Comparison of ENCODE assay signal across 21 mouse cellular contexts in genomic region chr15:6849851-6850250, GRCm38 (mm10). TPM values are rescaled to one million over a fixed set of nuclear protein-coding genes. Genes with fewer than 3 reads are reported as not detected.
DNase-seq lines count a peak whose midpoint lies in the region; ATAC-seq lines count a peak whose summit lies in the region.
"Had no signal": no experiment of that assay in that cellular context is flagged by ENCODE, and none has a peak within 500 bp of the region (broad histone marks: within the 10 kb centered on the region; RNA-seq: fewer than 3 reads in every experiment).

No protein-coding gene starts in this region.

- peak; percentile 51 to 77 for DNase-seq in adrenal gland, adult (ENCODE audit: inconsistent age in 2 of 2, low spot score in 1 of 2)
- DNase-seq in adrenal gland, postnatal 4 days (ENCODE audit: low spot score in 2 of 2), result no peak
- peak; percentile 71 for DNase-seq in NIH3T3 (ENCODE audit: low read depth)
- peak; percentile 3 for DNase-seq in adrenal gland, postnatal 25 days
- peak; percentile 77 for DNase-seq in retina, postnatal 1 day
- no peak for DNase-seq in urinary bladder, adult 2 months (ENCODE audit: low spot score)
- DNase-seq: cerebellum, adult 11 months; cerebellum, postnatal 10 days; gastrocnemius, postnatal 36 days; kidney, adult 8-10 months; kidney, postnatal 14 days; liver, postnatal 0 days; thymus, adult 2 months had no signal

- ATAC-seq in monocyte, adult 5-6 weeks (replicated peaks; ENCODE audit: insufficient number of reproducible peaks, low FRiP score, low TSS enrichment, poor library complexity, severe bottlenecking), result no peak
- ATAC-seq: activated CD4-positive, CD25-positive, alpha-beta regulatory T cell, adult 4 months; forebrain, embryonic 13.5 days; liver, postnatal 0 days; lung, postnatal 0 days; midbrain, embryonic 15.5 days had no signal

RNA-seq across cellular contexts. Expression of gene Osmr, which starts 24.9 kb away (rescaled TPM):
- 1 to 10 TPM; 6.1 to 6.3 TPM for total RNA-seq in adrenal gland, postnatal 4 days (2021)
- total RNA-seq in adrenal gland, postnatal 25 days (2021), result 5.6 and 5.8 TPM in 2 replicates
- not detected in 3 replicates for total RNA-seq in monocyte, adult 5-6 weeks (2017)
- polyA plus RNA-seq in urinary bladder, adult 2 months (2012; rRNA removed), result 29.6 and 29.8 TPM in 2 replicates
- total RNA-seq: hematopoietic stem cell, adult 5-6 weeks had no signal
- polyA plus RNA-seq: erythroblast, embryonic 14.5 days; macrophage had no signal

Comparison
In these comparisons a context has a peak if more than half of its experiments do, and no peak if none do; other contexts are left out.
1. DNase-seq: peak in adrenal gland, adult (2 of 2), NIH3T3 (single experiment), adrenal gland, postnatal 25 days (single experiment) and retina, postnatal 1 day (single experiment); none in adrenal gland, postnatal 4 days (0 of 2) and urinary bladder, adult 2 months (single experiment).